Mouse (Mus musculus): ENCODE results near the gene Etv6.

Gene Etv6

GRCm38 (mm10) chr6:134110206-134110605 is 74.7 kb downstream of the Etv6 start:
- DNase-seq (ENCODE audit: low spot score), result no peak

DNA sequence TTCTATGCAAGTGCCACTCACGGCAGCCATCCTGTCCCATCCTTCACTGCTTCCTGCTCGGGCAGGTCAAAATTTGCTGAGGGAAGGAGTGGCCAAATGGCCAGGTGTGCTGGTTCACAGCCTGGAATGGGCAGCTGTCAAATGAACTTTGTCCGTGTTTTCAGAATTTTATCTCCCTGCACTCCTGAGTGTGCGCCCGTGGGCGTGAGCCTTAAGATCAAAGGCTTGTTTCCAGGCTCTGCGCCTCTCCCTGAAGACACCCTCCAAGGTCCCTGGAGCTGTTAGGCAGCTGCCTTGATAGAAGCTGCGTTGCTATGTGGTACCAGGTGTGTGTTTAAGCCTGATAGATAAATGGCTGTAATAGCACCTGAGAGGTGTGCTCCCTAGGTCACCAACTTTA is 76.1 kb downstream of the Etv6 start:
- DNase-seq (ENCODE audit: low spot score), result no peak

DNA sequence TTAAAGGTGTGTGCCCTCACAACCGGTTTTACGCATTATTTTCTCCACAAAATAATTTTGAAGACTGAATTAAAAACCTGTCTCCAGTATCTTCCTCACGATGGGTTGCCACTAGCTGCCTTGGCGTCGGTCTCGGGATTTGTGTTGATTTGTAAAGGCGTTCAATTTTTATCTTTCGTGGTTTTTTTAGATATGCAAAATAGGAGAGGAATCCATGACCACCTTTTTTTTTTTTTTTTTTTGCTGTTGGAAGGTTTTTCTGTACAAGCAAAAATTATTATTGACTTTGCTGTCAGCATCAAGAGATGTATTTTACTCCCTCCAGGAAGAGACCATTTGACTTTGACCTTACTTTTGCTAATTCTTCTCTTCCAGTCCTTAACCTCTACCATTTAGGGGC is 77.3 kb downstream of the Etv6 start:
- DNase-seq (ENCODE audit: low spot score), result no peak

- no peak for DNase-seq (ENCODE audit: low spot score)
These were observed 77.7 kb downstream of the Etv6 start for GRCm38 (mm10) chr6:134113168-134113567.

GRCm38 (mm10) chr6:134115219-134115968 is 79.9 kb downstream of the Etv6 start:
- DNase-seq (ENCODE audit: low spot score), result no peak

- DNase-seq (ENCODE audit: low spot score), result no peak
These were observed 82.0 kb downstream of the Etv6 start for GRCm38 (mm10) chr6:134117380-134117938.

DNA sequence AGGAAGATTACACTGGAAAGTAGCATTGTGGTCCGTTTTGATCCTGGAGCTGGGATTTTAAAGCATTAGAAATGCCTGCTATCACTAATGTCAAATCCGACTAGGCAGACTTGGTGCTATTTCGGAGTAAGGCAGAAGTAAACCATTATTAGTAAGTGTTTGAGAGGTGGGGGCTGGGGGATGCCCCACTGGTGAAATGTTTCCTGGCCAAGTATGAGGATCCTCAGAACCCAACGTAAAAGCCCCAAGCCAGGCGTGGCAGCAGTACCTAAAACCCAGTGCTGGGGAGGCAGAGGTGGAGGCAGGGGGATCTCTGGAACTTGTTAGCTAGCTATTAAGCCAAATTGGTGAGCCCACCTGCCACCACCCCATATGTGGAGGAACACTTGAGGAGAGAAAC is 83.0 kb downstream of the Etv6 start:
- no peak for DNase-seq (ENCODE audit: low spot score)

- no peak for DNase-seq (ENCODE audit: low spot score)
These were observed 83.6 kb downstream of the Etv6 start for GRCm38 (mm10) chr6:134119136-134119535.

DNA sequence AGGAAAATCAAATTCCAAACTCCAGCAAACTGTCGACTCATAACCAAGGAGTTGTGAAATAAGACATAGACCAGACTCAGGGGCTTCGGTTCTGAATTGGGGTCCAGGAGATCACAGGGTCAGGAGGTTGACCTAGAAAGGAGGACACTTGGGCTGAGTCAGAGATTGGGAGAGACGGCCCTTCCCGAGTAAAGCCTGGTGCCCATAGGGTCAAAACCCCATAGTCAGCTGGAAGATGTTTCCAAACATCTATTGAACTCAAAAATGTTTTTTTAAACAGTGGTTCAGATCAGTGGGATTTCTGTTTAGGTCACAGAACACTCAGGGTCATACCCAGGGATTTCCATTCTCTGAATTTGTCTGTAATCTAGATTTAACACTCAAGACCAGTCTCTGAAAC is 84.7 kb downstream of the Etv6 start:
- no peak for DNase-seq (ENCODE audit: low spot score)

DNA sequence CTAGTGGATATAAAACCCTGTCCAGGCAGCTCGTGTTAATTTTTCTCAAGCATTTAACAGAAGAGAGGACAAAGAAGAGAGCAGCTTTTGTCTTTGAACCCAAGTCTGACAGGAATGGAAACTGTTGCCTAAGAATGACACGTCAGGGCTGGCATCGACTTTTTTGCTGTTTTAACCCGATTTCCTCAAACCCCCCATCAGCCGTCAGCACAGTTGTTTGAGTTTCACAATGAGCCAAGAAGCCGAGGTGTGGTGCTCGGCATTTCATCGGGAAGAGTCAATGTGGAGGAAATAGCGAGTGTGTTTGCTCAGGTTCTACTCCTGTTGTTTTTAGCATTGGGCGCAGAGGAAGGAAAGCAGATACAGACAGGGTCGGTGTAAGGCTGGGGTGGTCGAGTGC is 85.2 kb downstream of the Etv6 start:
- DNase-seq (ENCODE audit: low spot score), result no peak

- DNase-seq (ENCODE audit: low spot score), result no peak
These were observed 87.4 kb downstream of the Etv6 start for GRCm38 (mm10) chr6:134122945-134123344.

DNA sequence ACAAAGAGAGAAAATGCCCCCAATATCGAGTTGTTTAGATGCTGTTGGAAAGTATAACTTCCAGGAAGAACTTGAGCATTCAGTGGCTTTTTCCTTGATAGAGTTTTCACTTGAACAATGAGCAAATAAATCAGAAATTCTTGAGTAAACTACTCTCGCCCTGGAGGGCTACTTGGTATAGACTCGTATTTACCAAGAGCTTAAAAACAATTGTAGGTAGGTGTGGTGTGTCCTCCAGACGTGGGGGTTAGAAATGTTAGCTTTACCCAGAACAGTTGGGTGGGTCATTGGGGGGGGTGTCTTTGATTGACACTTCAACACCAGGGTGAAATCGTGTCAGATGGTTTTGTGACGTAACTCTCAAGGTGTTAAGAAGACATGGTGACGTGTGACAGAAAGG is 88.0 kb downstream of the Etv6 start:
- DNase-seq (ENCODE audit: low spot score), result no peak

DNA sequence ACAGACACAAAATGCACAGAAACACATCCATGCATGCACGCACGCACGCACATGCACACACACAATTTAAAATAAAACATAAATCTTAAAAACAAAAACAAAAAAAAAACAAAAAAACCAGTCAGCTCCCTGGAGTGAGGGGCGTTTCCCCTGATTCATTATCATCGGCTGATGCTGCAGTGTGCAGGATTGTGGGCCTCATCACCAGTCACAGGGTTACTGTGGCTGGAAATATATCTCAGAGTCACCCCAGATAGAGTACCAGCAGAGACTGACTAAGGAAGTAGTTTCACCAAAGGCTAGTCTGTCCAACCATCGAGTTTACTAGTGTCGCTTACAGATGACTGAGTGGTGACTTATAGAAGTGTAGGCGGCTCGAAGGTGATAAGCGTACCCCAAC is 88.8 kb downstream of the Etv6 start:
- DNase-seq (ENCODE audit: low spot score), result no peak

- no peak for DNase-seq (ENCODE audit: low spot score)
These were observed 92.5 kb downstream of the Etv6 start for GRCm38 (mm10) chr6:134127996-134128395.

GRCm38 (mm10) chr6:134128594-134128993 is 93.1 kb downstream of the Etv6 start:
- no peak for DNase-seq (ENCODE audit: low spot score)

DNA sequence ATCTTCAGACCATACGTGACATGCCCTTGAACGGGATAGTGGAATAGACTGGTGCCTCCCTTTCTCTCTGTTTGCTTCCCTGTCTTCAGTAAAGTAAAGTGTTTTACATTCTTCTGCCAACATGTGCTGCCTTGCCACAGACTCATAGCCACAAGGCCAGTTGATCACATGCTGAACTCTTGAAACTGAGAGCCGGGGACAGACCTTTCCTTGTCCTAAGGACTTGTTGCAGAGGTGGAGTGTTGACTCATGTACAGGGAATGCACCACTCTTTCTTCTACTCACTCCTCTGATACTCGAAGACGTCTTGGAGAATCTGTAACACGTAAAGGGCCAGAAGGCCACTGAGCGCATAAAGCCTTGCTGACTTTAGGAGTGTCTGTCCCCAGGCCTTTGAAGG is 94.3 kb downstream of the Etv6 start:
- no peak for DNase-seq (ENCODE audit: low spot score)

DNA sequence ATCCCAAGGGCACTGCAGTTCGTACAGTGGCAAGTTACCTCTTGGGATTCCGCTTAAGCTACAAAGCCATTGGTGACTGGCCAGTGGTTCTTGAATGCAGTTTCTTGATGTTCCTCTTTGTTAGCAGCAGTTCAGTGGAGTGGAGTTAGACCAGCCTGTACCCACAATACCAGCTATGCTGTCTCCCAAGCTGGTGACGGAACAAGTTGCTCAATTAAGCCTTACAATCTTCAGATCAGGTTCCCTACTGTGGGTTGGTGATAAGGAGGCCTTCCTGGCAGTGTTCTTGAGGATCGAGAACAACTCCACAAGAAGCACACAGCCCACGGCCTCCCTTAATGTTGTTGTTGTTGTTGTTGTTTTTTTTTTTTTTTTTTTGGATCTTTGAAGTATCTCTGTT is 95.3 kb downstream of the Etv6 start:
- DNase-seq (ENCODE audit: low spot score), result no peak

- no peak for DNase-seq (ENCODE audit: low spot score)
These were observed 96.1 kb downstream of the Etv6 start for GRCm38 (mm10) chr6:134131601-134132000.

- no peak for DNase-seq (ENCODE audit: low spot score)
These were observed 98.3 kb downstream of the Etv6 start for GRCm38 (mm10) chr6:134133756-134134155.

- DNase-seq (ENCODE audit: low spot score), result no peak
These were observed 99.4 kb downstream of the Etv6 start for GRCm38 (mm10) chr6:134134821-134135323.

DNA sequence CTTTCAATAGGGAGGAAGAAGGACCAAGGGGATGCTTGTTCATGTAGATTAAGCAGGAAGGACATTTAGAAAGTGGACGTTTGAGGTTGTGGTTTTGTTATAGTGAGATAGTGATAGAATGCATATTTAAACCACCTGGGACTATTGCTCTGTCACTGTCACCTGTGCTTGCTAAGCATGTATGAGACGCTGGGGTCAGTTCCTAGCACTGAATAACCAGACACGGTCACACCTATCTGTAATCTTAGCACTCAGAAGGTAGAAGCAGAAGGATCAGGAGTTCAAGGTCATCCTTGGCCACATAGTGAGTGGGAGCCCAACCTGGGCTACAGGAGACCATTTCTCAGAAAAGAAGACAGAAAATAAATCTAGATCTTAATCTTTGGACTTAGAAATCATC is 100.8 kb downstream of the Etv6 start:
- DNase-seq (ENCODE audit: low spot score), result no peak

DNA sequence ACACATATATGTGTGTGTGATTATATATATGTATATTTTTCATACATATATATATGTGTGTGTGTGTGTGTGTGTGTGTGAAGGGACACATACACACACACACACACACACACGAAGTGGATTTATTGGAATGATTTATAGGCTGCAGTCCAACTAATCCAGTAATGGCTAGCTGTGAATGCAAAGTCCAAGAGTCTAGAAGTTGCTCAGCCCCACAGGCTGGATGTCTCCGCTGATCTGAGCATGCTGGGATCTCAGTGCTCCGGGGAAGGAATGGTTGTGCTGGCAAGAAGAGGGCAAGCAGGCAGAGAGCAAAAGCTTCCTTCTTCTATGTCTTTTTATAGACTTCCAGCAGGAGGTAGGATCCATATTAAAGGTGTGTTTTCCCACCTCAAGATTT is 103.9 kb downstream of the Etv6 start:
- DNase-seq (ENCODE audit: low spot score), result no peak

DNA sequence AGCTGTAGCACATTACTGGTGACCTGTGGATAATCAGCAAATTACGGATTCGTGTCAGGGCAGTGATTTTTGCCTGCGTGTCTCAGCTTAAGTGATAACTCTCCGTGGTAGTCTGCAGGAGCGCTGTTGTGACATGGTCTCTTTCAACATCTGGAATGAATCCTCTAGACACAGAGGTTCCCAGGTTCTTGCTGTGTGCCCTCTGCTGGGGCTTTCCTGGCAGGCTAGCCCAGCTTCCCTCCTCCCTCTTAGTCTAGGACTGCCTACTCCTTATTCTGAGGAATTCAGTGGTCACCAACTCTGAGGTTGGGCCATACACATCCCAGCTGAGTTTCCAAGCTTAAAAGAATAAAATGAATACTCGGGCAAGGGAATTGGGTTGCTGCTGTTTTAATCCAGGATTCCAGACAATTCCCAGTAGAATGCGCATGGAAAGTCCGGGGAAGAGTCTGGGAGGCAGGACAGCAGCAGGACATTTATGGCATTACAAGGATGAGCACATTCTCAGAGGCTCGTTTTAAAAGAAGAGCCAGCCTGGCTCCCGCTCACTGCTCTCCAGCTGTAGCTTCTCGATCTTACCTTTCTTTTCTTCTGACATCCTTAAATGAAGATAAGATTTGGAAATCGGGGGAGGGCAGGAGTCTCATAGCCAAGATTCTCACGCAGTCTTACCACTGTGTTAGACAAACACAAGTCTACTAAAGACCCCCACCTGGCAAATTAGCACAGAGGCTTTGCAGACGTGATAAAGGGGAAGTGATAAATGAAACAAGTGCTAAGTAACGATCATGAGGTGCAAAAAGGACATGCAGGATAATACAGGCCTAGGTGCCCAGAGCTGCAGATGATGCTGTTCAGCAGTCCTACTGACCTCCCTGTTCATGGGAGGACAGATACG is 105.5 kb downstream of the Etv6 start:
- DNase-seq (ENCODE audit: low spot score), result no peak
